Mouse (Mus musculus): ENCODE measurements around the gene Ocrl. TPM values are rescaled to one million over a fixed set of nuclear protein-coding genes. Genes with fewer than 3 reads are reported as not detected.

Ocrl gene
- 1.6 and 2.5 TPM in 2 replicates for polyA plus RNA-seq (2012; rRNA removed)

DNA sequence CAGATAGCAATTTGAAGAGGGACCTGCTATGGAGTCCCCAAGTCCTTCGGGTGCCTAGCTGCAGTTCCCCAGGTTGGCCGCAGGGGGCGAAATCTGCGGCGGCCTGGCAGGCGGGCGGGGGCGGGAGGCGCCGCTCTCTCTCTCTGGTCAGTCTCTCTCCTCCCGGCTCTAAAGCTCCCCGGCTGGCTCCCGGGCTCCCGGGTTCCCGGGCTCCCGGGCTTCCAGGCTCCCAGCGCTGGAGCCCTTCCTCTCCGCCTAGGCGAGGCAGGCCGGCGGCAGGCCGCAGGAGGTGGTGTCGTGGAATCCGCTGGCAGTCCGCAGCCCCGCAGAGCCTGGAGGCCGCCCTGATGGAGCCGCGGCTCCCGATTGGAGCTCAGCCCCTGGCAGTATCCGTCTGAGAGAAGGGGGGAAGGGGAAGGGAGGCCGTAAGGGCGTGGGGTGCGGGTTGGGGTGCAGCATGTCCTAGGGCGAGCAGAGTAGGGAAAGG, at the start of gene Ocrl:
TSS of gene Ocrl (plus strand) at position 82 of the 487 bp plus-strand sequence.

DNA sequence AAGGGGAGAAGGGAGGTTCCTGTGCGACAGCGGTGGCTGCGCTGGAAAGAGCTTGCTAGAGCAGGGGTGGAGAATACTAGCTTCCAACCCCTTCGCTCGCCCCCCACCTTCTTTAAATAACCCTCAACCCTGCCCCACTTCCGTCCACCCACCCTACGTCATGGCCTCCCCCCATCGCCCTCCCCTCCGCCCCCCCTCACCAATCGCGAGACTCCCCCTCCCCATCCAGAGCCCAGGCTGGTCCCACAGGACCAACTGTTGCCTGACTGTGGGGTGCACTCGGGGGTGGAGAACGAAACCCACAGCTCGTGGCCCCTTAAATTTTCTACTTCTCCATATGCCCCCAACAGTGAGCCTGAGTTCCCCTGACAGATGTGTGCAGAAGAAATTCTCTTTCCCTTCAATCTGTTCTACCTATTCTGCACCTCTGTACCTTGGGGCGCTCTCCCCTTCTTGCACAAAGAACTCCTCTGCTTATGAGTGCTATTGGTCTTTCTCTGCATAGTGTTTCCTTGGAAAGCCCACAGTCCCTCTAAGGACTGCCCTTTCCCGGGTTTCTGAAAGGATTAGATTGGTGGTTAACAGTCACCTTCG, 19.7 kb upstream of the Ocrl start, which contains the start of gene Smarca1:
TSS of gene Smarca1 (minus strand) at position 544 of the 594 bp plus-strand sequence.

Other genes with a start within 250 kb of the Ocrl start
- 0.19 and 0.68 TPM in 2 replicates for gene Smarca1, start 19.4 kb upstream of the Ocrl start, polyA plus RNA-seq (2012; rRNA removed)
- gene Apln, start 122.5 kb downstream of the Ocrl start, polyA plus RNA-seq (2012; rRNA removed) = 0.84 and 1.2 TPM in 2 replicates
- gene Xpnpep2, start 196.3 kb downstream of the Ocrl start, polyA plus RNA-seq (2012; rRNA removed) = 0.22 and 0.48 TPM in 2 replicates
- 0.69 and 1.1 TPM in 2 replicates for gene Sash3, start 234.0 kb downstream of the Ocrl start, polyA plus RNA-seq (2012; rRNA removed)

All from stomach, adult 2 months (tissue).